Mouse (Mus musculus) liver, embryonic 14.5 days (tissue): Measurements from ENCODE around the gene Prss36. TPM values are rescaled to one million over a fixed set of nuclear protein-coding genes. Genes with fewer than 3 reads are reported as not detected.
A peak's percentile ranks its signal among the peaks of the same experiment; 100 is the strongest.

Experiments
- ATAC-seq: fragments of 200-750 bp; cut with Nextera tagmentation; 2 replicates; pipeline ENCODE4 v1.8.0; 2017; ENCODE audit warnings: moderate number of reproducible peaks, mild to moderate bottlenecking, moderate library complexity; ENCODE audit not compliant: insufficient read depth
- DNase-seq, 3 experiments: peaks; one replicate each; pipeline ENCODE4 v3.0.0-alpha.2; 2012 to 2013; ENCODE audit warnings: low read depth in 3 of 3, low spot score in 3 of 3
- H3K27ac ChIP-seq: fragments of 300-500 bp; sonication (generic); 2 replicates; pipeline ENCODE4 v1.5.1; 2014; ENCODE audit warnings: moderate library complexity, mild to moderate bottlenecking, control low read depth, inconsistent platforms
- H3K27me3 ChIP-seq: fragments of 300-500 bp; sonication (generic); 2 replicates; pipeline ENCODE4 v1.6.1; 2014; ENCODE audit warnings: mild to moderate bottlenecking, low read length, moderate library complexity; ENCODE audit not compliant: control insufficient read depth, insufficient read depth
- H3K36me3 ChIP-seq: fragments of 300-500 bp; sonication (generic); replicated peaks from 2 replicates; pipeline ENCODE4 v1.6.1; 2014; ENCODE audit warnings: low read depth; ENCODE audit not compliant: control insufficient read depth, insufficient read depth
- H3K4me1 ChIP-seq, 2 experiments: fragments of 200-500 bp in 1 of 2; fragments of 300-500 bp in 1 of 2; sonication (generic) in 1 of 2; replicated peaks; 2 replicates each; pipeline ENCODE4 v1.6.1; 2012 to 2014; ENCODE audit warnings: antibody characterized with exemption in 1 of 2, inconsistent platforms in 1 of 2, low read length in 1 of 2; ENCODE audit not compliant: control insufficient read depth in 2 of 2, insufficient read depth in 2 of 2
- H3K4me2 ChIP-seq: fragments of 300-500 bp; sonication (generic); 2 replicates; pipeline ENCODE4 v1.6.1; 2014; ENCODE audit warnings: low read depth, mild to moderate bottlenecking, control low read depth, moderate library complexity
- H3K4me3 ChIP-seq, 2 experiments: fragments of 200-500 bp in 1 of 2; fragments of 300-500 bp in 1 of 2; sonication (generic) in 1 of 2; 2 replicates each; pipeline ENCODE4 v1.5.1; 2012 to 2014; ENCODE audit warnings: low read depth in 2 of 2, low read length in 2 of 2, mild to moderate bottlenecking in 2 of 2, control low read depth in 1 of 2, inconsistent platforms in 1 of 2, moderate library complexity in 1 of 2; ENCODE audit not compliant: insufficient read depth in 1 of 2
- H3K9ac ChIP-seq: fragments of 300-500 bp; sonication (generic); replicated peaks from 2 replicates; pipeline ENCODE4 v1.6.1; 2014; ENCODE audit warnings: mild to moderate bottlenecking, control low read depth, moderate library complexity
- H3K9me3 ChIP-seq: fragments of 300-500 bp; sonication (generic); 2 replicates; pipeline ENCODE4 v1.6.1; 2016; ENCODE audit warnings: low read length, mixed read lengths; ENCODE audit not compliant: control insufficient read depth
- CTCF ChIP-seq: IDR thresholded peaks from 2 replicates; pipeline ENCODE4 v1.5.1; 2016; ENCODE audit warnings: antibody characterized with exemption, low read depth, control low read depth
- EP300 ChIP-seq: IDR thresholded peaks from 2 replicates; pipeline ENCODE4 v1.6.1; 2016; ENCODE audit warnings: antibody characterized with exemption, low read depth
- WGBS: fragments of 180-500 bp; shearing (Covaris S2); extraction: QIAGEN DNeasy Blood & Tissue Kit; methylation state at CpG from one replicate; pipeline ENCODE4 v1.1.7; 2014; ENCODE audit not compliant: insufficient replicate concordance; 5-methylcytosine and 5-hydroxymethylcytosine counted together
- polyA plus RNA-seq, 2 experiments: library from polyadenylated mRNA; depleted of rRNA in 1 of 2; stranded (reverse) in 1 of 2; unstranded in 1 of 2; fragments of >200 nt; fragmentation: Nextera tagmentation in 1 of 2; extraction: Ambion mirVana in 1 of 2; gene quantifications; 2 replicates each; pipeline versions ENCODE4 v1.2.1 to v1.2.3; 2012 to 2014

The Prss36 gene
- polyA plus RNA-seq, 2 experiments, result 2.3 to 3.0 TPM

DNA sequence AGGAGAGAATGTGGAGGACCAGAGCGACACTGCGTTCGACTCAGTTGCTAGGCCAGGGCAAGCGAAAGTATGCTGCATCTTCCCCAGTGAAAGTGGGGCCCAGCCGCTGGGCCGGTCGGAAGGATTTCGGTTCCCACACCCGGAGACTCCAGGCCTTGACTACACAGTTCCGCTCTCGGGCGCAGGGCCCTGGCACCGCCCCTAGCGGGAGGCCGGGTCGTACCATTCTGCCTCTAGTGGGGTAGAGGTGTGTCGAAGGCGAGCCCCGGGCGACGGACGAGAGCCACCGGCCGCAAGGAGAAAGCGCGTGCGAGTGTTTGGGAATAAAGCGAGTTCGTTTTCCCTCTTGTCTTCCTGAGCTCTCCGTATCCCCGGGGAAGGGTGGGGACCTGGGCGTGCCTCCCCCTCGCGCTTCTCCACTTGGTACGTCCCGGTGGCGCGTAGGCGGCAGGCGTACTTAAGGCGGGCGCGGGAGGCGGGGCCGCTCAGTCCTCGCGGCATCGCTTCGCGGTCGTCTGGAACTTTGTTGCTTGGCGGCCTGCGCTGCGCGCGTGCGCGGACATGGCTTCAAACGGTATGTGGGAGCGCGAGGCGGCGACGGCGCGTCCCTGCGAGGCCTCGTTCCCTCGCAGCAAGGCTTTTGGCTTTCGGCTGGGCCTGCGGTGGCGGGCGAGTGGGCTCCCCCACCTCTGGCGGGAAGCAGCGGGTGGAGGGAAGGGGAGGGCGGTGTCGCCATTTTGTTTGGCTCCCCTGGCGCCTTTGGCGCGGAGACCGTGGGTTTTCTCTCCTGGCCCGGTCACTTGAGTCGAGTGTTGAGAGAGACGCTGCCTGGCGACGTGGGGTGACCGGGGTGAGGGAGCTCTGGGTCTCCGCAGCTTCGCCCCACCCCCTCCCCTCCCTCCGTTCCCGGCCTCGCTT, 20.7 kb upstream of the Prss36 start, which contains the start of gene Fus:
Gene Fus, plus strand, starts transcription at position 454 of the 918 bp plus-strand sequence.
- peak within 1 kb of the TSS; percentile 82 for H3K27ac ChIP-seq
- H3K4me2 ChIP-seq, result peak within 1 kb of the TSS; percentile 96
- H3K9ac ChIP-seq, result peak within 1 kb of the TSS; percentile 84
- no peaks in the 10 kb centered on the region for H3K27me3 ChIP-seq
- ATAC-seq (peak; percentile 92), DNase-seq (peak; percentile 85 to 87 (median 87))
- peak within 1 kb of the TSS; percentile 86 to 95 for H3K4me3 ChIP-seq
- no peaks in the 10 kb centered on the region for H3K9me3 ChIP-seq
- peaks cover 9 to 10% of the 10 kb centered on the region in 2 experiments for H3K4me1 ChIP-seq
- TF ChIP-seq CTCF (peak; percentile 40), EP300 (peak; percentile 65)
- H3K36me3 ChIP-seq, result peaks cover 28% of the 10 kb centered on the region
- WGBS, result under 1% methylated on average over 89 of the region's 92 CpGs

DNA sequence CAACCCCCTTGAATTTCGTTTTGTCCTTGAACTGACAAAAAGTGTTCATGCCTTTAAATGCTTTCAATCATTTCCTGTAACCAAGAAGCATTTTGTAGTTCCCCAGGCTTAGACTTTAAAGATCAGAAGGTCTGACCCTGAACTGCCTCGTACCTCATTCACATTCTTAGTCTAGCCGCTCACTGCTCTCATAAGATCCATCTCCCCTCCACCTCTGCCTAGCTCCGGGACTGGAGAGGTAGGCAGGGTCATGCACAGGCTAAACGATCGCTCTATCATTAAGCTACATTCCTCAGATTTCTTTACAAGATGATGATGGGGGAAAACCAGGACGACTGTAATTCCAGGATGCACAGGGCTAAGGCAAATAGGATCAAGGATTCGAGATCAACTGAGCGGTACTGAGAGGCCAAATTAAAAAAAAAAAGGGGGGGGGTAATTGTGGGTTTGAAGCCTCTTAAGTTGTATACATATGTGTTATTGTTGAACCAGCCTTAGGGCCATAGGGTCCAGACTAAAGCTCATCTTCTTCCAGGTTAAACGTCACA, 19.9 kb upstream of the Prss36 start:
- Histone ChIP-seq H3K36me3 (peaks cover 20% of the 10 kb centered on the region), H3K27ac (peak overlapping the region; percentile 82), H3K27me3 (no peaks in the 10 kb centered on the region), H3K4me3 (peak overlapping the region; percentile 75 to 95), H3K9ac (peak overlapping the region; percentile 84), H3K4me1 (peaks cover 9 to 10% of the 10 kb centered on the region in 2 experiments), H3K9me3 (no peaks in the 10 kb centered on the region), H3K4me2 (peak overlapping the region; percentile 96)
- TF ChIP-seq EP300 (no peak), CTCF (no peak)
- ATAC-seq (no peak), DNase-seq (peak in 1 of 3 experiments; percentile 13)
- WGBS, result 22% methylated on average over 10 of the region's 10 CpGs

DNA sequence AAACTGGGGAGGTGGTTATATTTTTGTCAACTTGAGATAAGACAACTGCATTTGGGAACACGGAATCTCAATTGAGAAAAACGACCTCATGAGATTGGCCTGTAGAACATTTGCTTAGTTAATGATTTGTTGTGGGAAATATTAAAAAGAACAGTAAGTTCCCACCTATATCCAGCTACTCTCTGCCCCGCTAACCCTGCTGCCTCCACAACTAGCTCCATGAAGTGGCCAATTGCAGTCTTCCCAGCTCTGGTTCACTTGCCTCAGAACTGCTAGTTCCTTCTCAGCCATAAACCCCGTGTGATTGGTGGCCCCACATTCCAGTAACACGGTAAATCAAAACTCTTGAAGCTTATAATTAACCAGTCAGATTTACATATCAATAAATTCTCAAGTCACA, 12.8 kb upstream of the Prss36 start:
- TF ChIP-seq EP300 (no peak), CTCF (no peak)
- Histone ChIP-seq H3K4me1 (no peaks in the 10 kb centered on the region), H3K36me3 (no peaks in the 10 kb centered on the region), H3K4me3 (no peak overlapping the region), H3K9me3 (no peaks in the 10 kb centered on the region), H3K27ac (no peak overlapping the region), H3K4me2 (no peak overlapping the region), H3K27me3 (no peaks in the 10 kb centered on the region), H3K9ac (no peak overlapping the region)
- DNase-seq (no peak), ATAC-seq (no peak)
- 49% methylated on average over 5 of the region's 5 CpGs for WGBS

DNA sequence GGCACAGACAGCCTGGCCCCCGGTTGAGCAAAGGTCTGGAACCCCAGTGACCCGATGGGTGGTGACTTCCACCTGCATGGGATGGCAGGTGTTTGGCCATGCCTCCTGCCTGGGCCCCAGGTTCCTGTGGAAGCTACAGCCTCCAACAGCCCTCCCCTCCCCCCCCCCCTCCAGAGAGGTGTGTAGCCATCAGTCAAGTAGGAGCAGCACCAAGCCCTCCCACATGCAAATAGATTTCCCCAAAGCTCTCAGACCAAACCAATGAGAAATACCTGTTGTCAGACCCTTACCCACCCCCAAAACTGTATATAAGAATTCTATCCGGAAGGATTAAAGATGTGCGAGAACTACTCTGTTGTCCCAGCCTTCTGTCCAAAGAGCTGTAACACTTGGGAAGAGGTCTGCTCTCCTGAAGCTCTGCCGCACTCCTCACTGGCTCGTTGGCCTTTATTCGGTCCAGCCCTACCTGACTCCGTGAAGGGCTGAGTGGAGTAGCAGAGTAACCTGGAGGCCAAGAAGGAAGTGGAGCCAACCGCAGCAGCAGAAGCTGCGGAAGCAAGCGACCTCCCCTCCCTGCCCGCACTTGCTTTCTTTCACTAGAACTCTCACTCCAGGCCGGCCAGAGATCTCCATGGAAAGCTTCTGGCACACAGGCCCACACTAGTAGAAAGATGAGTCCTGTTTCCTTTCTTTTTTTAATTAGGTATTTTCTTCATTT, 6.5 kb upstream of the Prss36 start:
- Histone ChIP-seq H3K27ac (no peak overlapping the region), H3K4me1 (no peaks in the 10 kb centered on the region), H3K4me2 (no peak overlapping the region), H3K9me3 (no peaks in the 10 kb centered on the region), H3K4me3 (no peak overlapping the region), H3K9ac (no peak overlapping the region), H3K36me3 (no peaks in the 10 kb centered on the region), H3K27me3 (no peaks in the 10 kb centered on the region)
- ATAC-seq (no peak), DNase-seq (no peak)
- 19% methylated on average over 13 of the region's 13 CpGs for WGBS
- TF ChIP-seq EP300, result no peak
- no peak for TF ChIP-seq CTCF
